Mouse (Mus musculus) T-helper 2 cell (primary cell): ENCODE measurements around the gene Irak3.

Experiments used
- in situ Hi-C: fragments of 300-600 bp; cut with MboI, MseI; formaldehyde crosslinking; loops from one replicate; pipeline ENCODE4 v1.15.1; 2025; ENCODE audit warnings: high pct_unique_total_duplicates

Gene Irak3

DNA sequence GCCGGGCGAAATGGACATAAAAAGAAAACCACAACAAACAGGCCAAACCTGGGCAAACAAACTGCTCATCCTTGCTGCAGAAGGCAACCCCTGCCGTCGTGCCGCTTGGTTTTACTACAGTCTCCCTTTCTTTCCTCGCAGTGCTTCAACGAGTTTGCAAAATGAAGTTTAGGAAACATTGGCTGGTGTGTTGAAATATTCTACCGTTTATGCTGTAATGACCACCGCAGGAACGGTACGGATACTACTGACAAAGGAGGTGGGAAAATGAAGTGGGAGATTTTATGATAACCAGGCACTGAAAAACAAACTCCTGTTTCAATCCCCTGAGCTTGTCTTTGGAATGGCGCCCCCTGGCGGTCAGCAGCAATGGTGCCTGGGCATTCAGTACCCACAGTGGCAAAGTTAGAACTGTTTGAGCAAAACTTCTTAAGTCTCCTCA lies at the start of gene Irak3:
Irak3 (minus strand) TSS at position 170 of the 442 bp plus-strand sequence.
- in situ Hi-C loops, result loop anchor here (25.0 kb wide), 1 partner anchor 1340 kb away; the partner anchor contains the start of gene Dyrk2

DNA sequence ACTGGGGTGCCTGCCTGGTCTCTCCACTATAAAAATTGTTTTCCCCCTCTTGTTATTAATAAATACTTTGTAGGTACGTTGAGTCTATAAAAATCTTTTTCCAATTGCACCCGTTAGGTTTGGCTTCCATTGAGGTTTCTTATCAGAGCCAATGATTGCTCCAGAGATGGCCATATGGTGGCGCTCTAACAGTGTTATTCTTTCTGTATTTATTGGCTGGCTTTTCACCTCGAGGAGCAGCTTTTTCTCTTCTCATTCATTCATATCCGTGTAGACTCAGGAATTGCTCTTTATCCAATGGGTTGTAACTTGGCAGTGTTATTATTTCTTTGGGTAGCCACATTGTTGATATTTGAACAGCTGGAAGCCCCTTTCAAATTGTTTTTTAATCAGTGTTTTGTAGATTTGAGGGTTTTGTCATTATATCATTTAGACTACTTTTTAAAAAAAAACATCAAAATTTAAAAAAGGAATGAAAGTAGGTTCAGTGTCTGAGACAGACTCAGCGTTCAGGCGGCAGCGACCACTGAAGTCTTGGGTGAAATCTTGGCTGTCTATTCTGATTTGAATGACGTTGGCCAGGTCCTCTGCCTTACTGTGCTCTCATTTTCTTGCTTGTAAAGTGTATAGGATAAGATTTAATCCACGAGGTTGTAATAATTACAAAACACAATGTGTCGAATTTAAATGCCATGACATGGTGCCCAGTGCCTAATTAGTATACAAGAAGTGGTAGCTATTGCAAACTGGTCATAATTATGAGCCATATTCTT lies 49.2 kb upstream of the Irak3 start:
- in situ Hi-C loops, result no loop called here

DNA sequence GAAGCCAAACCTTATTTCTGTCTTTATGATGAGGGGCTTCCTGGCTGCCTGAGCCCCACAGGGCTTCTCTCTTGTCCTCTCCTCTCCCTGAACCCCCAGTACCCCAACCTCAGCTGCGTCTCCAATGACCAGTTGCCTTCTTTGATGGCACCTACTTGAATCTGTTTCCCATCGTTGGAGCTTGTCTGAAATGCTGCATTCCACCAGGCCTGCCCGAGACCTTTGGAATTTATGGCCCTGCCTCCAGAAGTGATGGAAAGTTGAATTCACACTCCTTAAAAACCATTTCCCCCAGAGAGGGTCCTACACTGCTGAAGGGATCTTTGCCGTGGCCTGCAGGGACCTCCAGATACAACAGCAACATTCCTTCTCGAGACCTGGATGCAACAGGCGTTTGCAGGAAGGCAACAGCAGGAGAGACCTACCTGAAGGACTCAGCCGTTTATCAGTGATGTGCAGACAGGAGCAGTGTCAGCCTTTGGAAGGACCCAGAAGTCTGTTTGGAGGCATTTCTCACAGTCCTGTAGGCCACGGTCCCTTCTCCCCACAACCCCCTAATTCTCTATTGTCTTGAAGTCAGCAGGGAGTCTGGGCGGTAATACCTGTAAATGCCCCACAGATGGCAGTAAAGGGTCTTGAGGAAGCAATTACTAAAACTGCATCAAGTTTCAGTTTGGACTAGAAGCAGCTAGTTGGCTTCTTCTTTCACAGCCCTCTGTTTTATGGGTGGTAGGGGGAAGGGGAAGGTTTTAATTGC lies 45.2 kb upstream of the Irak3 start:
- in situ Hi-C loops, result no loop called here

GRCm38 (mm10) chr10:120245681-120246080 lies 43.8 kb upstream of the Irak3 start:
- in situ Hi-C loops, result no loop called here

- in situ Hi-C loops, result no loop called here
Measured at GRCm38 (mm10) chr10:120242421-120242820, 40.5 kb upstream of the Irak3 start.

DNA sequence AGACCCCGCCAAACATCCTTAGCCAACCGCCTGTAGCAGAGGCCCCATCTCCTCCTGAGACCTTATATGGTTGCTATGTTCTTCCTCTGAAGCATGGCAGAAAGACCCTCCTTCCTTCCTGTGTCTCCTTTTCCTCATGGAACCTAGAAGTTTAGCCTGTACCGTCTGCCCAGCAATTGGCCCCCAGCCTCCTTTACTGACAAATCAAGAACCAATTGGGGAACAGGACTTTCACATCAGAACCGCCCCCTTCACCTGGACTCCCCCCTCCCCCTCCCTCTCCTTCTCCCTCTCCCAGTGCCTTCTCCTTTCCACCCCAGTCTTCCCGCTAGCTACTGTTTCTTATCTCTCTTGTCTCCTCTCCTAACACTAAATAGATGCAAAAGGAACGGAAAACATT lies 37.5 kb upstream of the Irak3 start:
- in situ Hi-C loops, result no loop called here

DNA sequence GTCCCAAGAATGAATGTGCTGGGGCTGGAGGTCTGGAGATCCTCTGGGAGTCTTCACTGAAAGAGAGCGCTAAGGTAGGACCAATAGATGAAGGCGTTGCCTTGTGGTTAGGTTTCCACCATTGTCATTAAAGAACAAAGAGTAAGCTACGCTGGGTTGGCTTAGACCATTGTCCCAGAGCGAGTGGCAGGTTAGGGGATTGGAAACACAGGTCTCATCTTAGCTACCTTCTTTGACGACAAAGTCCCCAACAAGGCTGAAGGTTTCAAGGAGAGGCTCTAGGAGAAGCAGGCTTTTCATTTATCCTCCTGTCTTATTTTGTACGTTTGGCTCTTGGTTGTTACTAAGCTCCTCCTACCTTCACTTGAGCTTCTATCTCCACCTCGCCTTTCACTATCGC lies 36.3 kb upstream of the Irak3 start:
- in situ Hi-C loops, result no loop called here

GRCm38 (mm10) chr10:120236855-120237254 lies 34.9 kb upstream of the Irak3 start:
- in situ Hi-C loops, result no loop called here

DNA sequence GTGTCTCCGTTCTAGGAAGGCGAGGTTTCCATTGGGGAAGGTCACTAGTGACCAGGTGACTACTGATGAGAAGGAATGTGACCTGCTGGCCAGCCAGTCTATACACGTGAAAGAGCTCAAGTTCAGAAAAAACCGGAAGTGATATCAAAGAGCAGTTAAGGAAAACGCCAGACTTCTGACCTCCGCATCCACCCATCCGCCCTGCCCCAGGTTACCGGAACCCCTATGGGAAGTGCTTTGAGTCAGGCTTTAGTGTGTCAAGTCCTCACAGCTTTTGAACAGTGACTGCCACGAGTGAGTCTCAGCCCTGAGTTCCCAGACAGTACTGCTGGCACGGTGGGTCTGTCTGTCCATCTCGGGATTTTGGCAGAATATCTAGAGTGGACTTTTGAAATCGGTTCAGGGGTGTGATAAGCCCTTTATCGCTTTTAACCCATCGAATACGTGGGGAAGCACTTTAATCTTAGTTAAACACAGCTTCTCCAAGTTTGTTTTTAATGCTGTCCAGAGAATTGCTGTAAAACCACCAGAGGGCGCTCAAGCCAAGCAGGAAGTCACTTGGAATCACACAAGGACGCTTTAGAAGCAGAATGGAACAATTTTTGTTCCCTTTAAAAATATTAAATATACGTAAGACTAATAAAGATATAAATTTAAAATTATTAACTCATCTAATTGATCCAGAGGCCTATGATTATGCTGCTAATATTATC lies 31.9 kb upstream of the Irak3 start:
- in situ Hi-C loops, result no loop called here

DNA sequence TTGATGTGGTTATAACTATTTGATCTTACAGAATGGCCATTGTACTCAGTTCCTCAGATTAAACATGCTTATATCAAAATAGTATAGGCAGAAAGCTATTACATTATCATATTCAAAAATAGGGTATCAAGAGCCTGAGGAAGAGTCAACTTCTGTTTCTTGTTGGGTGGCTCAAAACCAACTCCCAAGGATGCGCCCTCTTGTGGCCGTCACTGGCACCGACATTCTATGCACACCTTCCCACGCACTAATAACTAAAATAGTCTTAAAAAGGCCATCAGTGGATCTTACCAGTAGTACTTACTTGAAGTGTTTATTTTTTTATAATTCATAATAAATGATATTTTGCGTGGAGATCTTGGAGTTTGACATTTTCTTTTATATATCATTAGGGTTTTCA lies 29.8 kb upstream of the Irak3 start:
- in situ Hi-C loops, result no loop called here

GRCm38 (mm10) chr10:120226871-120227661 lies 25.1 kb upstream of the Irak3 start, which contains the start of gene Llph:
Gene Llph (plus strand): TSS chr10:120227070.
- in situ Hi-C loops, result no loop called here

DNA sequence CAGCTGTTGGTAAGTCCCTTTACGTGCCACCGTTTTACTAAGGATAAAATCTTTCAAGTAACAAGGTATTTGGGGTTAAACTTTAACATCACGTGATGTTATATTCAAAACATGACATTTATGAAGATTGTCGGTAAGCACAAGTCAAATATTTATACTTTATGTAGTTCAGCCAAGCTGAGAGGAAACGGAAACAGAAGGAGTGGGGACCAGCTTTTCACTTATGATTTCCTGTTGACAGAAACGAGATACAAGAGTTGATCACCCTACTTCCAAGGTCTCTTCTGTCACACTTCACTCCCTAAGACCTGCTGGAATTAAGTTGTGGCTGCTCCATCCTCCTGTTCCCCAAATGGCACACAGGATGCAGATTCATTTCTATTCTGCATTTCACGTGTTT lies 18.8 kb upstream of the Irak3 start:
- in situ Hi-C loops, result loop anchor here (25.0 kb wide), 1 partner anchor 1358 kb away; the partner anchor contains the start of gene Dyrk2

GRCm38 (mm10) chr10:120219578-120220359 lies 17.8 kb upstream of the Irak3 start:
- in situ Hi-C loops, result loop anchor here (25.0 kb wide), 1 partner anchor 1357 kb away; the partner anchor contains the start of gene Dyrk2

- in situ Hi-C loops, result loop anchor here (25.0 kb wide), 1 partner anchor 1357 kb away; the partner anchor contains the start of gene Dyrk2
Measured at GRCm38 (mm10) chr10:120218996-120219395, 17.1 kb upstream of the Irak3 start.

- in situ Hi-C loops, result loop anchor here (25.0 kb wide), 1 partner anchor 1355 kb away; the partner anchor contains the start of gene Dyrk2
Measured at GRCm38 (mm10) chr10:120217099-120217498, 15.2 kb upstream of the Irak3 start.

DNA sequence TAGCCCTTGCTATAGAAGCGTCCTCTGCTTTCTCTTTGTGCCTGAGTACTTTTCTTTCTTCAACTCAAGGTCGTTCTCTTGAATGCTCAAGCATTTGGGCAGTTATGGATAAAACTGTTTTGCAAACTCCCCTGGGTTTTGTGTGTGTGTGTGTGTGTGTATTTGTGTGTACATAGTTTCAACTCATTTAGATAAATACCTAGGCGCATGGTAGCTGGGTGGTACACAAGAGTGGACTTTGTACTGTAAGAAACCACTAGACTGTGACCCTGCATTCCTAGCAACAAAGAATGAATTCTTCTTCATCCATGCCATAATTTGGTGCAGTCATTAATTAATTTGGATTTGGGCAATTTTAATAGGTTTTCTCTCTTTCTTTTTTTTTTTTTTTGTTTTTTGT lies 8.2 kb upstream of the Irak3 start:
- in situ Hi-C loops, result loop anchor here (25.0 kb wide), 1 partner anchor 1348 kb away; the partner anchor contains the start of gene Dyrk2

DNA sequence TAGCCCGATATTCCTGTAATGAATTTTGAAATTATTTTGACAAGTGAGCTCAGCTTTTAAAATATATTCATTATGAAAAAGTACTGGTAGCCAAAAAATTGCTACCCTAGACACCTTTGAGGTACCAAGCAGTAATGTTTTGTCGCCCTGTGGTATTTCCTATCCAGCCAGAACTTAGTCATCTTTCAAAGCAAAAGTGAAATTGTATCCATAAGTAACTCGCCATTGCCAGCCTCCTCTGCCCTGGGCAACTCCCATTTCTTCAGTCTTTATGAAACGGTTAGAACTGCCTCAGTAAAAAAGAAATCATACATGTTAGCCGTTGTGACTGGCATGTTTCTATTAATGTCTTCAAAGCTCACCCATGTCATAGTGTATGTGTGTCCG lies 7.6 kb upstream of the Irak3 start:
- in situ Hi-C loops, result loop anchor here (25.0 kb wide), 1 partner anchor 1347 kb away; the partner anchor contains the start of gene Dyrk2

GRCm38 (mm10) chr10:120208575-120209538 lies 6.9 kb upstream of the Irak3 start:
- in situ Hi-C loops, result loop anchor here (25.0 kb wide), 1 partner anchor 1347 kb away; the partner anchor contains the start of gene Dyrk2

DNA sequence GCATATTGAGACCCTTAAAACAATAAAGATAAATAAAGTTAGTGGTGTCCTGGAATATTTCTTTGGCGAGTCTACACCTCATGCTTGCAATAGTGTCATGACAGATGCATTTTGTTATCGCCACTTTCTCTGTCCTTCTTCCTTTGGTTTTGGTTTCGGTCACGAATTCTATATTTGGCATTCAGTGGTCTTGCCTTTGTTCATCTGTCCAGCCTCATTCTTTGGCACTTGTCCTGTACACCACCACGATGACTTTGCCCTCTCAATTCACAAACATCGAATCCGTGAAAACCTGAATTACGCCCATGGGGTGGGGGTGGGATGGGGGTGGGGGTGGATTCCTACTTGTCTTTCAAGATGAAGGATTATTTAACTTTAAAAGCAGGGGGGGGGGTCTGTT lies 6.1 kb upstream of the Irak3 start:
- in situ Hi-C loops, result loop anchor here (25.0 kb wide), 1 partner anchor 1346 kb away; the partner anchor contains the start of gene Dyrk2
